Mouse (Mus musculus): Measurements from ENCODE around the gene Dact3.

The Dact3 gene

GRCm38 (mm10) chr7:16915461-16916340 is 40.6 kb downstream of the Dact3 start:
- no peak for ATAC-seq (ENCODE audit: low TSS enrichment)

- no peak for ATAC-seq (ENCODE audit: low TSS enrichment)
Measured at GRCm38 (mm10) chr7:16916342-16917265, 41.5 kb downstream of the Dact3 start.

GRCm38 (mm10) chr7:16917447-16917846 is 42.3 kb downstream of the Dact3 start:
- no peak for ATAC-seq (ENCODE audit: low TSS enrichment)

- peak; percentile 17 for ATAC-seq (ENCODE audit: low TSS enrichment)
Measured at GRCm38 (mm10) chr7:16918014-16918413, 42.9 kb downstream of the Dact3 start.

GRCm38 (mm10) chr7:16918670-16919069 is 43.6 kb downstream of the Dact3 start:
- no peak for ATAC-seq (ENCODE audit: low TSS enrichment)

GRCm38 (mm10) chr7:16919395-16920149 is 44.5 kb downstream of the Dact3 start:
- ATAC-seq (ENCODE audit: low TSS enrichment): no peak

- no peak for ATAC-seq (ENCODE audit: low TSS enrichment)
Measured at GRCm38 (mm10) chr7:16920150-16920579, 45.0 kb downstream of the Dact3 start.

- ATAC-seq (ENCODE audit: low TSS enrichment): no peak
Measured at GRCm38 (mm10) chr7:16920818-16921791, 46.0 kb downstream of the Dact3 start.

GRCm38 (mm10) chr7:16921881-16922335 is 46.8 kb downstream of the Dact3 start:
- ATAC-seq (ENCODE audit: low TSS enrichment): no peak

- 0 out of 2 replicates have a peak, but pooled peaks have one; percentile 4 for ATAC-seq (ENCODE audit: low TSS enrichment)
Measured at GRCm38 (mm10) chr7:16922360-16922973, 47.4 kb downstream of the Dact3 start.

- ATAC-seq (ENCODE audit: low TSS enrichment): peak; percentile 0; the same call in 1 of the 2 replicates
Measured at GRCm38 (mm10) chr7:16923283-16924036, 48.3 kb downstream of the Dact3 start.

- ATAC-seq (ENCODE audit: low TSS enrichment): peak; percentile 68
Measured at GRCm38 (mm10) chr7:16924037-16924834, 49.1 kb downstream of the Dact3 start, which contains the start of gene Calm3. Gene Calm3 (minus strand): TSS chr7:16924114.

- no peak for ATAC-seq (ENCODE audit: low TSS enrichment)
Measured at GRCm38 (mm10) chr7:16928341-16928740, 53.2 kb downstream of the Dact3 start.

GRCm38 (mm10) chr7:16930850-16931249 is 55.7 kb downstream of the Dact3 start:
- peak; percentile 55; the same call in 1 of the 2 replicates for ATAC-seq (ENCODE audit: low TSS enrichment)

- peak; percentile 76 for ATAC-seq (ENCODE audit: low TSS enrichment)
Measured at GRCm38 (mm10) chr7:16931968-16932627, 57.0 kb downstream of the Dact3 start.

- no peak for ATAC-seq (ENCODE audit: low TSS enrichment)
Measured at GRCm38 (mm10) chr7:16932704-16933577, 57.8 kb downstream of the Dact3 start.
